Mouse (Mus musculus) ES-Bruce4 (cell line): ENCODE results near the gene Gps2.

ENCODE experiments used
- CTCF ChIP-seq: IDR thresholded peaks from one replicate; pipeline ENCODE4 v1.8.1; 2011; ENCODE audit warnings: low read depth, low read length
- EP300 ChIP-seq: IDR thresholded peaks from 2 replicates; pipeline ENCODE4 v1.6.1; 2011; ENCODE audit warnings: low read depth, low read length; ENCODE audit not compliant: insufficient read depth
- POLR2A ChIP-seq: IDR thresholded peaks from one replicate; pipeline ENCODE4 v1.8.1; 2011; ENCODE audit warnings: low read length; ENCODE audit not compliant: insufficient read depth

DNA sequence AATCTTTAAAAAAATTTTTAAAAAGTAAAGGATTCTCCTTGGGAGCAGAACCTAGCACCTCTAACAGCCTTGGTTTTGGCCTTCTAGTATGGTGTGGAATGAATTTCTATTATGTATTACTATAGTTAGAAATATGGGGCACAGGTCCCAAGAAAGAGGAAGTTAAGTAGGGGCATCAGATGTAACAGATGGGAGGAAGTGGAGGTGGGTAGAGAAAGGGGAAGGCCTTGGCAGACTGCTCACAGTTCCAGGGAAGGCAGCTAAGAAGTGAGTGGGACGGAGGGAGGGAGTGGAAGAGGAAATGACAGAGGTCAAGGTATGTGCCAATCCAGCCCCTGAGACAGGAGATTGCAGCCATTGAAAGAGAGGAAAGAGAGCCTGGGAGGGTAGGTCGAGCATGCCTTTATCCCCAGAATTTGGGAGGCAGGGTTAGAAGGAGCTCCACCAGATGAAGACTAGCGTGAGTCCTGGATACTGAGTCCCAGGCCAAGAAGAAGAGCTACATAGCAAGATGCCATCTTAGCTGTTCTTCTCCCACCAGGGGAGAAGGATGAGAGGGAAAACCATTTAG lies 17.4 kb downstream of the Gps2 start:
- no peak for TF ChIP-seq POLR2A
- TF ChIP-seq EP300: no peak
- no peak for TF ChIP-seq CTCF
